Mouse (Mus musculus) hindbrain, embryonic 12.5 days (tissue): ENCODE measurements around the gene Bcam. TPM values are rescaled to one million over a fixed set of nuclear protein-coding genes. Genes with fewer than 3 reads are reported as not detected.

Experiments
- ATAC-seq: fragments of 200-750 bp; cut with Nextera tagmentation; 2 replicates; pipeline ENCODE4 v1.8.0; 2017; ENCODE audit warnings: moderate TSS enrichment; ENCODE audit not compliant: low FRiP score
- H3K27ac ChIP-seq: fragments of 300-500 bp; sonication (generic); 2 replicates; pipeline ENCODE4 v1.5.1; 2016; ENCODE audit warnings: mild to moderate bottlenecking
- H3K27me3 ChIP-seq: fragments of 300-500 bp; sonication (generic); 2 replicates; pipeline ENCODE4 v1.6.1; 2016; ENCODE audit warnings: mild to moderate bottlenecking
- H3K36me3 ChIP-seq: fragments of 300-500 bp; sonication (generic); 2 replicates; pipeline ENCODE4 v1.6.1; 2016; ENCODE audit warnings: mild to moderate bottlenecking
- H3K4me1 ChIP-seq: fragments of 300-500 bp; sonication (generic); 2 replicates; pipeline ENCODE4 v1.6.1; 2016
- H3K4me2 ChIP-seq: fragments of 300-500 bp; sonication (generic); replicated peaks from 2 replicates; pipeline ENCODE4 v1.6.1; 2016; ENCODE audit warnings: mild to moderate bottlenecking
- H3K4me3 ChIP-seq: fragments of 300-500 bp; sonication (generic); 2 replicates; pipeline ENCODE4 v1.5.1; 2016; ENCODE audit warnings: mild to moderate bottlenecking
- H3K9ac ChIP-seq: fragments of 300-500 bp; sonication (generic); 2 replicates; pipeline ENCODE4 v1.6.1; 2016; ENCODE audit warnings: mild to moderate bottlenecking, moderate library complexity
- H3K9me3 ChIP-seq: fragments of 300-500 bp; sonication (generic); replicated peaks from 2 replicates; pipeline ENCODE4 v1.6.1; 2016; ENCODE audit warnings: mild to moderate bottlenecking
- WGBS: fragments of 180-500 bp; shearing (Covaris S2); methylation state at CpG from one replicate; pipeline ENCODE4 v1.1.7; 2016; 5-methylcytosine and 5-hydroxymethylcytosine counted together
- polyA plus RNA-seq: library from polyadenylated mRNA; unstranded; fragments of >200 nt; fragmentation: Nextera tagmentation; extraction: Ambion mirVana; gene quantifications from 2 replicates; pipeline ENCODE4 v1.2.1, GENCODE M21; 2016

Bcam gene
- polyA plus RNA-seq, 1 experiment from 2014 or later: 25.1 TPM

GRCm38 (mm10) chr7:19736389-19737057 lies 34.3 kb downstream of the Bcam start:
- Histone ChIP-seq H3K4me2 (no peak overlapping the region), H3K36me3 (peaks cover 64% of the 10 kb centered on the region), H3K9me3 (no peaks in the 10 kb centered on the region), H3K27me3 (no peaks in the 10 kb centered on the region), H3K4me1 (peaks cover 3% of the 10 kb centered on the region), H3K4me3 (no peak overlapping the region), H3K27ac (no peak overlapping the region), H3K9ac (no peak overlapping the region)
- ATAC-seq: no peak
- 88% methylated on average over 16 of the region's 16 CpGs for WGBS

GRCm38 (mm10) chr7:19734178-19734666 lies 36.6 kb downstream of the Bcam start:
- Histone ChIP-seq H3K4me2 (no peak overlapping the region), H3K4me3 (no peak overlapping the region), H3K4me1 (no peaks in the 10 kb centered on the region), H3K9me3 (no peaks in the 10 kb centered on the region), H3K27me3 (no peaks in the 10 kb centered on the region), H3K36me3 (peaks cover 81% of the 10 kb centered on the region), H3K9ac (no peak overlapping the region), H3K27ac (no peak overlapping the region)
- no peak for ATAC-seq
- 91% methylated on average over 10 of the region's 10 CpGs for WGBS

GRCm38 (mm10) chr7:19726541-19726940 lies 44.3 kb downstream of the Bcam start:
- no peaks in the 10 kb centered on the region for H3K27me3 ChIP-seq
- no peak overlapping the region for H3K27ac ChIP-seq
- peaks cover 6% of the 10 kb centered on the region; the same call in 1 of the 2 replicates for H3K9me3 ChIP-seq
- H3K4me3 ChIP-seq: no peak overlapping the region
- H3K36me3 ChIP-seq: peaks cover 87% of the 10 kb centered on the region
- H3K4me2 ChIP-seq: no peak overlapping the region
- H3K4me1 ChIP-seq: no peaks in the 10 kb centered on the region
- WGBS: 96% methylated on average over 3 of the region's 4 CpGs
- ATAC-seq: no peak
- H3K9ac ChIP-seq: no peak overlapping the region

- WGBS: 93% methylated on average over 12 of the region's 12 CpGs
- Histone ChIP-seq H3K4me1 (no peaks in the 10 kb centered on the region), H3K4me2 (no peak overlapping the region), H3K36me3 (peaks cover 81% of the 10 kb centered on the region), H3K27me3 (no peaks in the 10 kb centered on the region), H3K4me3 (no peak overlapping the region), H3K9ac (no peak overlapping the region), H3K27ac (no peak overlapping the region), H3K9me3 (peaks cover 17% of the 10 kb centered on the region)
- no peak for ATAC-seq
Observed at GRCm38 (mm10) chr7:19724167-19724566, 46.6 kb downstream of the Bcam start.

DNA sequence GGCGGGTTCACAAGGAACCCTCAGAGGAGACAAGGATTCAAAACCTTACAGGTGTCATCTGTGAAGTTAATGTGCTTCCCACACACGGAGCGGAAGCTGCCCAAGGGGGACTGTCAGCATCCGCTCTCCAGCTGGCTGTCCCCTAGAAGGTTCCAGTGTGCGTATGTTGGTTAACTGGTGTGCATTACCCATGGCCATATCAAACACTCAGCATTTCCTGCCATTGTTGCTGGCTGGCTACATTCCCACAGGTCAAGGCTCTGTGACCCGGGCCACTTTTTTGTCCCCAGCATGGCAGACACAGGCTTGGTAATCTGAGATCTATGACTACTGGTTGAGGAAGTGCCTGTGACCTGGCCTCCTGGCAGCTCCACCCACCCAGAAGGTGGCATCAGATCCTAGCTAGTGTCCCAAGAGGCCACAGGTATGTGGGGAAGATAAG lies 48.0 kb downstream of the Bcam start:
- no peaks in the 10 kb centered on the region for H3K27me3 ChIP-seq
- no peak for ATAC-seq
- H3K27ac ChIP-seq: no peak overlapping the region
- peaks cover 73% of the 10 kb centered on the region for H3K36me3 ChIP-seq
- H3K9me3 ChIP-seq: peaks cover 17% of the 10 kb centered on the region
- WGBS: 92% methylated on average over 6 of the region's 6 CpGs
- no peaks in the 10 kb centered on the region for H3K4me1 ChIP-seq
- H3K4me3 ChIP-seq: no peak overlapping the region
- no peak overlapping the region for H3K9ac ChIP-seq
- H3K4me2 ChIP-seq: no peak overlapping the region

DNA sequence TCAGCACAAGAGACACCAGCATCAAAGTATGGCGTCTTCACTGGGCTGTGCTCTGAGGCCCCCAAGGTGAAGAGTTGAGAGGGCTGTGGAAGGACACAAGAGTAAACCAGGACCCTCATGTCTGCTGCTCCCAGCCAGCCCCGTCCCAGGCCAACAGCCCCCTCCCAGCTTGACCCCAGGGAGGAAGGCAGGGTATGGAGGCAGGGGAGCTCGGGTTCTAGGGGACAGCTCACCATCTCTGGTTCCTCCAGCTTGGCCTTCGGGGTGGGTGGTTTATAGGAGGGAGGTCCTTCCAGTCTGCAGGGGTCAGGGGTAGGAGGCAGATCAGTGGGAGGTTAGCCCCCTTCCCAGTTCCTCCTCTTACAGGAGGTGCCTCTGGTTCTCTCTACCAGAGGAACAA lies 51.6 kb downstream of the Bcam start:
- no peak overlapping the region for H3K4me2 ChIP-seq
- no peak for ATAC-seq
- 91% methylated on average over 4 of the region's 4 CpGs for WGBS
- no peak overlapping the region for H3K4me3 ChIP-seq
- peaks cover 17% of the 10 kb centered on the region for H3K9me3 ChIP-seq
- H3K36me3 ChIP-seq: peaks cover 50% of the 10 kb centered on the region
- no peak overlapping the region for H3K9ac ChIP-seq
- H3K27ac ChIP-seq: no peak overlapping the region
- peaks cover 14% of the 10 kb centered on the region for H3K4me1 ChIP-seq
- H3K27me3 ChIP-seq: no peaks in the 10 kb centered on the region

GRCm38 (mm10) chr7:19718297-19718952 lies 52.4 kb downstream of the Bcam start:
- no peak for ATAC-seq
- Histone ChIP-seq H3K27me3 (no peaks in the 10 kb centered on the region), H3K36me3 (peaks cover 43% of the 10 kb centered on the region), H3K9me3 (peaks cover 17% of the 10 kb centered on the region), H3K4me3 (no peak overlapping the region), H3K4me2 (no peak overlapping the region), H3K27ac (no peak overlapping the region), H3K9ac (no peak overlapping the region), H3K4me1 (peaks cover 22% of the 10 kb centered on the region)
- 94% methylated on average over 5 of the region's 5 CpGs for WGBS

DNA sequence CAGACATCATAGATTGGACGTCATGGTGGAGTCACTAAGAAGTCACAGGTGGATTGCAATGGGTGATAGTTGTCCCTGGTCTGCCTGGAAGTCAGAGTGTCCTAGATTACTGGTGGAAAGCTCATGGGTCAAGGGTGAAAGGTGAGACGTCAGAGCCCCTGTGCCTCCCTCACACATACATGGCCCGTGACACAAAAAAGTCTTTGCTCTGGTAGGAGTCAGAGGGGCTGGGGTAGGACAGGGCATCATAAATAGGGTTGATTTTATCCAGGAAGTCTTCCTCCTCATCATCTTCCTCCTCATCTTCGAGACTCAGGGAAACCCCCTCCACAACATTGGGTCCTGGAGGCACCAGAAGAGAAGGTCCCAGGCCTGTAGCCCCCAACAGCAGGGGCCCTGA lies 53.5 kb downstream of the Bcam start:
- Histone ChIP-seq H3K27ac (0 out of 2 replicates have a peak overlapping the region, but pooled peaks have one; percentile 89), H3K9me3 (peaks cover 17% of the 10 kb centered on the region), H3K36me3 (peaks cover 38% of the 10 kb centered on the region), H3K4me1 (peaks cover 24% of the 10 kb centered on the region), H3K9ac (no peak overlapping the region), H3K4me2 (no peak overlapping the region), H3K4me3 (no peak overlapping the region), H3K27me3 (no peaks in the 10 kb centered on the region)
- ATAC-seq: no peak
- WGBS: 89% methylated on average over 4 of the region's 4 CpGs

- Histone ChIP-seq H3K9ac (peak overlapping the region; percentile 48), H3K27me3 (no peaks in the 10 kb centered on the region), H3K27ac (peak overlapping the region; percentile 89), H3K4me3 (peak overlapping the region; percentile 99; the same call in 1 of the 2 replicates), H3K36me3 (peaks cover 41% of the 10 kb centered on the region), H3K4me2 (peak overlapping the region; percentile 62), H3K4me1 (peaks cover 24% of the 10 kb centered on the region), H3K9me3 (peaks cover 14% of the 10 kb centered on the region)
- no peak for ATAC-seq
- 91% methylated on average over 2 of the region's 2 CpGs for WGBS
Observed at GRCm38 (mm10) chr7:19716822-19717221, 54.0 kb downstream of the Bcam start.

DNA sequence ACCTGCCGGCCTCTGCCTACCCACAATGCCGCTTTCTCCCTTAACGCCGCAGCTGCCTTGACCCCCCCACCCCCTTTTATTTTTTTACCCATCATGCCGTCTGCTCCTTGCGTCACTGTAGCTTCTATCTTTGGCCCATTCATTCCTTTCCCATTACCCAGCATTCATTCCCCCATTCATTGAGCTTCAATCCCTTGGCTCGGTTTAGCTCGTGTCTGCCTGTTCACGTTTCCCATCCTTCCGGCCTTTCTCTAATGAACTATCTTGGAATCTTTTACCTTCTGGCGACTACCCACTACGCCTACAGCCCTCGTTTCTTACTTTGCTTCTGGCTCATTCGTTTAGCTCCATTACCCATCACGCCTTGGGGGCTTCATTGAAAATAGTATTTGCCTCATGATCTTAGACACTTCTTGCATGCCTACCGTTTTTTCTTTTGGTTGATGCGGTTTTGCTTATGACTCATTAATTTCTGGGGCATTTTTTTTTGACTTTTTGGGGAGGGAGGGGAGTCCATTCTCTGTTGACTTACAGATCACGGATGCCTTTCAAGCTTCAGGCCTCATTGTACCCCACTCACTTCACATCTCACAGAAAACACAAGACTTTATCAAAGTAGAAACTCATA lies 54.6 kb downstream of the Bcam start:
- peak overlapping the region; percentile 89 for H3K27ac ChIP-seq
- peak overlapping the region; percentile 99 for H3K4me3 ChIP-seq
- peaks cover 42% of the 10 kb centered on the region for H3K36me3 ChIP-seq
- no peak for ATAC-seq
- H3K9ac ChIP-seq: peak overlapping the region; percentile 48
- H3K9me3 ChIP-seq: peaks cover 8% of the 10 kb centered on the region
- H3K4me1 ChIP-seq: peaks cover 24% of the 10 kb centered on the region
- no peaks in the 10 kb centered on the region for H3K27me3 ChIP-seq
- WGBS: 8% methylated on average over 18 of the region's 18 CpGs
- peak overlapping the region; percentile 62 for H3K4me2 ChIP-seq

DNA sequence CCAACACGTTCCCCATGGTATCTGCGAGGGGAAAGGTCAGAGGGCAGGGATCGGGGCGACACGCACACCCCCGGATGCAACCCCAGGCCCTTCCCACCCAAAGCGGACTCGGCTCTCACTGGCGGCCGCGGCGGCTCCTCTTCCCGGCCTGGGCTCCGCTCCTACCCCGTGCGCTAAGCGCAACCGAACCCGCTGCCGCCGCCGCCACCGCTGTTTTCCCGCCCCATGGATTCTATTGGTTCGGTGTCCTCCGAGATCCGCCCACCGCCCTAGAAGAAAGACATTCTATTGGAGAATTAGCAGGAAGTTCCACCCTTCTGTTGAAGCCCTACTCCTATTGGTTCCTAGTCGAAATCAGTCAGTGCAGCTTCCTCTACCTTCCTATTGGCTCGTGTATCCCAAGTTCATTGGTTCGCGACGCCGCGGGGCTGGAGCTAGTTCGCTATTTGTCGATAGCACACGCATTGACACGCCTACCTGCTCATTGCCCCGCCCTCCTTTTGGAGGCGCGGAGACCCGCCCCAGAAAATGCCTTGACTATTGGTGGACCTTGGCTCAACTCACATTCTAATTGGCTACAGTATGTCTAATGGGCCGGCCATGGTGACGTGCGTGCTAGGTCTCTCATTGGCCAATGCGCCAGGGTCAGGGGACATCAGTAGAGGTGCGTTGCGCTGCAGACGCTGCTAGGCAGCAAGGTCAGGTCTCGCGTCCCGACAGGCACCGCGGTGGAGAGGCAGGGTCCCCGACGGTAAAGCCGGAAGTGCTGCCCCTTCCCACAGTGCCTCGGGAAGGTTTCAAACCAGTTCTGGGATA lies 55.4 kb downstream of the Bcam start, which contains the start of gene Tomm40:
Gene Tomm40, minus strand, starts transcription at position 200 of the 816 bp plus-strand sequence.
- peaks cover 41% of the 10 kb centered on the region for H3K36me3 ChIP-seq
- H3K4me3 ChIP-seq: peak within 1 kb of the TSS; percentile 99
- under 1% methylated on average over 56 of the region's 59 CpGs for WGBS
- peak within 1 kb of the TSS; percentile 97 for H3K9ac ChIP-seq
- H3K4me1 ChIP-seq: peaks cover 24% of the 10 kb centered on the region
- H3K4me2 ChIP-seq: peak within 1 kb of the TSS; percentile 98
- peaks cover under 1% of the 10 kb centered on the region; the same call in 1 of the 2 replicates for H3K9me3 ChIP-seq
- H3K27me3 ChIP-seq: no peaks in the 10 kb centered on the region
- peak; percentile 100 for ATAC-seq
- H3K27ac ChIP-seq: peak within 1 kb of the TSS; percentile 89
